Mouse (Mus musculus): ENCODE measurements around the gene Arl8a.

DNA sequence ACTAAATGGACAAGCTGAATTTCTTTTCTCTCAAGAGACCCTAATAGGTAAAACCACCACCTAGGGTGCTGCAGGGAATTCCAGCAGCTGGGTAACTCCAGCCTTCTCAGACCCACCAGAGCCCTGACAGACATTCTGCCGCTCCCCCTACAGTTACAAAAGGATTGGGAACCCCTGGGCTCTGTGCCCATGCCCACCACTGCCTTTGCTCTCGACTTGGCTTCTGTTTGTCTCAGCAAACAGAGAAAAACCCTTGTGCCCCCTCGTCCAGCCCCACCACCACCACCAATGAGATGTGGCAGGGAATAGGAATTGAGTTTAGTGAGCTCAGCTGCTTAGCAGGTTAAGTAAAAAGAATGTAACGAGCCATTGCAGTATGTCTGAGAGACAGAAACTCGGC lies 2.4 kb downstream of the Arl8a start:
- no peak for TF ChIP-seq CTCF (IDR thresholded peaks at IDR 0.05; ENCODE audit: control insufficient read depth, insufficient read depth, insufficient read length)
- no peak for TF ChIP-seq FOSL1 (IDR thresholded peaks at IDR 0.05; ENCODE audit: insufficient read depth, low read length, poor library complexity, severe bottlenecking)
